Comparison of ENCODE assay signal across 8 mouse cellular contexts in the genomic region with DNA sequence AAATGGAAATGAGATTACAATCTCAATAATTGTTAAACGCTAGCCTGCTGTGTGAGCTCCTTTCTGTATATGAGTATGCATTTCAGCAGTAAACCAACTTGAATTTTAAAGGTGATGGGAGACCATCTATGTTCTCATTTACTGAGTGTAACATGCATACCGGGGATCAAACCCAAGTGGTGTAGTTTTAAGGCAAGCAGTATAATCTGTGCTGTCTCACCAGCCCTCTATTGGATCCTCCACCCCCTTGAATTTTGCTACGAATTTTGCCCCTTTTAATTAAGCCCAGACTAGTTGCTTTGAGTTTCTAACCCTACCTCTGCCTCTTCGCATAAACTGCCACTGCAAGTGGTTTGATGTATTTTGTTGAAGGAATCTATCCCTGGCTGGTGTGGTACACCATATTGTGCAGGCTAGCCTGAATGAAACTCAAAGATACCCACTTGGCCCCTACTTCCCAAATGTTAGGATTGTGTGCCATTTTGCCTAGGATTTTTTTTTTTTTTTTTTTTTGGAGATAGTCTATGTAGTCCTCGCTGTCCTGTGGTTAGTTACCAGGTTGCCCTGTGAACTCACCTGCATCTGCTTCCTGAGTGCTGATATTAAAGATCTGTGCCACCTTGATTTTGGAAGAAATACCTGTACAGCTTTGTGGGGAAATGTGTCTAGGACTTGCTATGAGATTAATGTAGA. TPM values are rescaled to one million over a fixed set of nuclear protein-coding genes. Genes with fewer than 3 reads are reported as not detected.
A peak's percentile ranks its signal among the peaks of the same experiment; 100 is the strongest.
DNase-seq lines count a peak whose midpoint lies in the region; ATAC-seq and TF ChIP-seq lines count a peak whose summit lies in the region.

No protein-coding gene starts in this region.

- H3K4me1 ChIP-seq in neural tube, embryonic 11.5 days (ENCODE audit: control insufficient read depth, insufficient read depth, low read length) = peaks cover 22% of the 10 kb centered on the region
- H3K4me1 ChIP-seq in limb, embryonic 14.5 days (ENCODE audit: control insufficient read depth, insufficient read depth, low read length) = peaks cover 24% of the 10 kb centered on the region
- H3K4me1 ChIP-seq in stomach, embryonic 16.5 days (ENCODE audit: control insufficient read depth, insufficient read depth, low read length) = peaks cover 25% of the 10 kb centered on the region

- peak overlapping the region; percentile 45 for H3K4me3 ChIP-seq in neural tube, embryonic 11.5 days (ENCODE audit: low read depth, low read length)
- peak overlapping the region; percentile 46 for H3K4me3 ChIP-seq in limb, embryonic 14.5 days (replicated peaks; ENCODE audit: low read length)
- H3K4me3 ChIP-seq in stomach, embryonic 16.5 days (replicated peaks; ENCODE audit: low read length) = peak overlapping the region; percentile 54

- H3K36me3 ChIP-seq in neural tube, embryonic 11.5 days (ENCODE audit: control insufficient read depth, insufficient read depth, low read length) = no peaks in the 10 kb centered on the region
- H3K36me3 ChIP-seq in limb, embryonic 14.5 days (ENCODE audit: control insufficient read depth, insufficient read depth, low read length) = peaks cover 23% of the 10 kb centered on the region
- H3K36me3 ChIP-seq in stomach, embryonic 16.5 days (ENCODE audit: control insufficient read depth, insufficient read depth, low read length) = peaks cover 21% of the 10 kb centered on the region

- no peak overlapping the region for H3K27ac ChIP-seq in neural tube, embryonic 11.5 days (ENCODE audit: low read depth, low read length)
- H3K27ac ChIP-seq in limb, embryonic 14.5 days (replicated peaks; ENCODE audit: low read depth, low read length) = no peak overlapping the region
- no peak overlapping the region for H3K27ac ChIP-seq in stomach, embryonic 16.5 days (ENCODE audit: low read length)

- peak overlapping the region; percentile 72 for H3K4me2 ChIP-seq in neural tube, embryonic 11.5 days (ENCODE audit: low read depth)
- peak overlapping the region; percentile 93 for H3K4me2 ChIP-seq in limb, embryonic 14.5 days (replicated peaks; ENCODE audit: low read depth, low read length, severe bottlenecking)
- H3K4me2 ChIP-seq in stomach, embryonic 16.5 days (ENCODE audit: low read depth, low read length) = peak overlapping the region; percentile 97

- ATAC-seq in CD4-positive, CD25-positive, alpha-beta regulatory T cell, adult 4 months = no peak
- ATAC-seq in neural tube, embryonic 11.5 days (ENCODE audit: insufficient read depth, low FRiP score, low TSS enrichment) = no peak
- no peak for ATAC-seq in limb, embryonic 14.5 days (ENCODE audit: low FRiP score, low read depth)
- ATAC-seq in stomach, embryonic 16.5 days (ENCODE audit: insufficient read depth, low FRiP score) = no peak
- no peak for ATAC-seq in erythroid progenitor cell, adult 5-6 weeks (replicated peaks; ENCODE audit: low FRiP score, poor library complexity, severe bottlenecking)
- ATAC-seq in megakaryocyte progenitor cell, adult 5-6 weeks (replicated peaks; ENCODE audit: poor library complexity) = no peak

- no peaks in the 10 kb centered on the region for H3K27me3 ChIP-seq in neural tube, embryonic 11.5 days (ENCODE audit: control insufficient read depth, insufficient read depth, low read length)
- no peaks in the 10 kb centered on the region for H3K27me3 ChIP-seq in limb, embryonic 14.5 days (ENCODE audit: control insufficient read depth, insufficient read depth, low read length)
- no peaks in the 10 kb centered on the region for H3K27me3 ChIP-seq in stomach, embryonic 16.5 days (ENCODE audit: control insufficient read depth, insufficient read depth, low read length)

- DNase-seq in CD4-positive, CD25-positive, alpha-beta regulatory T cell, adult 2 months (ENCODE audit: low read depth, low spot score) = peak; percentile 22
- DNase-seq in neural tube, embryonic 11.5 days (ENCODE audit: low spot score) = no peak
- no peak for DNase-seq in neural tube, embryonic 10.5 days (ENCODE audit: extremely low spot score, low spot score)
- no peak for DNase-seq in limb, embryonic 14.5 days (ENCODE audit: low spot score)

- no peaks in the 10 kb centered on the region for H3K9me3 ChIP-seq in neural tube, embryonic 11.5 days (ENCODE audit: control insufficient read depth, low read length)
- no peaks in the 10 kb centered on the region for H3K9me3 ChIP-seq in limb, embryonic 14.5 days (ENCODE audit: control insufficient read depth, low read length)
- no peaks in the 10 kb centered on the region for H3K9me3 ChIP-seq in stomach, embryonic 16.5 days (replicated peaks; ENCODE audit: control insufficient read depth, low read length)

- no peak for TF ChIP-seq POLR2A in limb, embryonic 14.5 days (IDR thresholded peaks at IDR 0.05; ENCODE audit: borderline replicate concordance, extremely low read depth, insufficient read depth, insufficient read length)

- 81% methylated on average over 5 of the region's 5 CpGs for WGBS in neural tube, embryonic 11.5 days
- 68% methylated on average over 5 of the region's 5 CpGs for WGBS in limb, embryonic 14.5 days
- 74% methylated on average over 5 of the region's 5 CpGs for WGBS in stomach, embryonic 16.5 days

- no peak overlapping the region for H3K9ac ChIP-seq in neural tube, embryonic 11.5 days (ENCODE audit: low read length)
- no peak overlapping the region; the same call in 1 of the 2 replicates for H3K9ac ChIP-seq in limb, embryonic 14.5 days (ENCODE audit: low read depth, low read length, severe bottlenecking)
- no peak overlapping the region; the same call in 1 of the 2 replicates for H3K9ac ChIP-seq in stomach, embryonic 16.5 days (ENCODE audit: low read length)

RNA-seq across cellular contexts. Expression of a gene that starts 3.3 kb away (rescaled TPM):
- 1,000 to 10,000 TPM; 5,826 to 7,831 TPM for polyA plus RNA-seq in CD4-positive, CD25-positive, alpha-beta regulatory T cell, adult 4 months (2017; shearing (Covaris generic))
- polyA plus RNA-seq in neural tube, embryonic 11.5 days (2014; fragmentation: Nextera tagmentation; extraction: Ambion mirVana) = 3,903 and 3,916 TPM in 2 replicates
- 3,111 and 3,234 TPM in 2 replicates for polyA plus RNA-seq in limb, embryonic 14.5 days (2012; rRNA removed)
- polyA plus RNA-seq in limb, embryonic 14.5 days (2014; fragmentation: Nextera tagmentation; extraction: Ambion mirVana) = 3,423 and 3,655 TPM in 2 replicates
- 2,665 and 2,674 TPM in 2 replicates for polyA plus RNA-seq in stomach, embryonic 16.5 days (2015; fragmentation: Nextera tagmentation; extraction: Ambion mirVana)
- 699 and 746 TPM in 2 replicates for total RNA-seq in erythroid progenitor cell, adult 5-6 weeks (2015; ENCODE audit: low replicate concordance)
- total RNA-seq in erythroid progenitor cell, adult 5-6 weeks (2017; ENCODE audit: low replicate concordance) = 465 and 536 TPM in 2 replicates
- total RNA-seq in megakaryocyte progenitor cell, adult 5-6 weeks (2015) = 1,569 and 1,579 TPM in 2 replicates
- 1,004 and 1,153 TPM in 2 replicates for total RNA-seq in megakaryocyte progenitor cell, adult 5-6 weeks (2017)

RNA-seq across cellular contexts. Expression of a gene that starts 15.2 kb away (rescaled TPM):
- 1 to 10 TPM in 1 of 2 experiments, under 1 TPM in 1; 0.74 to 2.3 TPM for polyA plus RNA-seq in CD4-positive, CD25-positive, alpha-beta regulatory T cell, adult 4 months (2017; shearing (Covaris generic))
- 59.6 and 66.7 TPM in 2 replicates for polyA plus RNA-seq in neural tube, embryonic 11.5 days (2014; fragmentation: Nextera tagmentation; extraction: Ambion mirVana)
- polyA plus RNA-seq in limb, embryonic 14.5 days (2012; rRNA removed) = 40.5 and 47.6 TPM in 2 replicates
- 26.7 and 27.0 TPM in 2 replicates for polyA plus RNA-seq in limb, embryonic 14.5 days (2014; fragmentation: Nextera tagmentation; extraction: Ambion mirVana)
- polyA plus RNA-seq in stomach, embryonic 16.5 days (2015; fragmentation: Nextera tagmentation; extraction: Ambion mirVana) = 4.2 and 5.7 TPM in 2 replicates
- total RNA-seq in erythroid progenitor cell, adult 5-6 weeks (2015; ENCODE audit: low replicate concordance) = 12.6 and 55.9 TPM in 2 replicates
- 18.4 and 28.8 TPM in 2 replicates for total RNA-seq in erythroid progenitor cell, adult 5-6 weeks (2017; ENCODE audit: low replicate concordance)
- total RNA-seq in megakaryocyte progenitor cell, adult 5-6 weeks (2015) = 44.5 and 46.9 TPM in 2 replicates
- total RNA-seq in megakaryocyte progenitor cell, adult 5-6 weeks (2017) = 13.6 and 25.4 TPM in 2 replicates

RNA-seq across cellular contexts. Expression of a gene that starts 20.0 kb away (rescaled TPM):
- 10 to 100 TPM; 65.8 to 93.5 TPM for polyA plus RNA-seq in CD4-positive, CD25-positive, alpha-beta regulatory T cell, adult 4 months (2017; shearing (Covaris generic))
- 10.0 and 11.7 TPM in 2 replicates for polyA plus RNA-seq in neural tube, embryonic 11.5 days (2014; fragmentation: Nextera tagmentation; extraction: Ambion mirVana)
- polyA plus RNA-seq in limb, embryonic 14.5 days (2012; rRNA removed) = 2.7 and 2.8 TPM in 2 replicates
- 2.9 and 4.3 TPM in 2 replicates for polyA plus RNA-seq in limb, embryonic 14.5 days (2014; fragmentation: Nextera tagmentation; extraction: Ambion mirVana)
- polyA plus RNA-seq in stomach, embryonic 16.5 days (2015; fragmentation: Nextera tagmentation; extraction: Ambion mirVana) = 20.9 and 22.2 TPM in 2 replicates
- 7.6 and 18.9 TPM in 2 replicates for total RNA-seq in erythroid progenitor cell, adult 5-6 weeks (2015; ENCODE audit: low replicate concordance)
- 7.0 and 7.8 TPM in 2 replicates for total RNA-seq in erythroid progenitor cell, adult 5-6 weeks (2017; ENCODE audit: low replicate concordance)
- 9.0 and 13.9 TPM in 2 replicates for total RNA-seq in megakaryocyte progenitor cell, adult 5-6 weeks (2015)
- total RNA-seq in megakaryocyte progenitor cell, adult 5-6 weeks (2017) = 10.5 and 12.9 TPM in 2 replicates
